Mouse (Mus musculus) forebrain, embryonic 11.5 days (tissue): ENCODE measurements around the gene Slc25a29. TPM values are rescaled to one million over a fixed set of nuclear protein-coding genes. Genes with fewer than 3 reads are reported as not detected.

ENCODE experiments used
- ATAC-seq: fragments of 200-750 bp; cut with Nextera tagmentation; replicated peaks from 2 replicates; pipeline ENCODE4 v1.8.0; 2017; ENCODE audit warnings: moderate TSS enrichment; ENCODE audit not compliant: low FRiP score
- DNase-seq: peaks from one replicate; pipeline ENCODE4 v3.0.0-alpha.2; 2017; ENCODE audit warnings: low spot score
- H3K27ac ChIP-seq: fragments of 300-500 bp; sonication (generic); 2 replicates; pipeline ENCODE4 v1.5.1; 2014; ENCODE audit warnings: low read depth, low read length
- H3K27me3 ChIP-seq: fragments of 300-500 bp; sonication (generic); 2 replicates; pipeline ENCODE4 v1.6.1; 2014; ENCODE audit warnings: mild to moderate bottlenecking, low read length, mixed read lengths; ENCODE audit not compliant: control insufficient read depth, insufficient read depth
- H3K36me3 ChIP-seq: fragments of 300-500 bp; sonication (generic); 2 replicates; pipeline ENCODE4 v1.6.1; 2014; ENCODE audit warnings: mild to moderate bottlenecking, low read length, moderate library complexity, mixed read lengths; ENCODE audit not compliant: control insufficient read depth, insufficient read depth
- H3K4me1 ChIP-seq: fragments of 300-500 bp; sonication (generic); replicated peaks from 2 replicates; pipeline ENCODE4 v1.6.1; 2014; ENCODE audit warnings: low read length, mixed read lengths; ENCODE audit not compliant: control insufficient read depth, insufficient read depth
- H3K4me2 ChIP-seq: fragments of 300-500 bp; sonication (generic); 2 replicates; pipeline ENCODE4 v1.6.1; 2014; ENCODE audit warnings: low read depth, mild to moderate bottlenecking, low read length, moderate library complexity, mixed read lengths; ENCODE audit not compliant: severe bottlenecking
- H3K4me3 ChIP-seq: fragments of 300-500 bp; sonication (generic); 2 replicates; pipeline ENCODE4 v1.5.1; 2014; ENCODE audit warnings: low read depth, low read length
- H3K9ac ChIP-seq: fragments of 300-500 bp; sonication (generic); 2 replicates; pipeline ENCODE4 v1.6.1; 2014; ENCODE audit warnings: low read length
- H3K9me3 ChIP-seq: fragments of 300-500 bp; sonication (generic); 2 replicates; pipeline ENCODE4 v1.6.1; 2016; ENCODE audit warnings: low read length, mixed read lengths; ENCODE audit not compliant: control insufficient read depth
- WGBS: fragments of 180-500 bp; shearing (Covaris S2); extraction: QIAGEN DNeasy Blood & Tissue Kit; methylation state at CpG from one replicate; pipeline ENCODE4 v1.1.7; 2014; 5-methylcytosine and 5-hydroxymethylcytosine counted together
- microRNA counts: library from miRNA; unstranded; fragments of <30 nt; microRNA quantifications from one replicate; lab custom pipeline; 2015
- microRNA-seq: library from miRNA; unstranded; fragments of <30 nt; microRNA quantifications from one replicate; pipeline ENCODE4, GENCODE M21; 2016; ENCODE audit not compliant: insufficient number of aligned reads
- polyA plus RNA-seq: library from polyadenylated mRNA; unstranded; fragments of >200 nt; fragmentation: Nextera tagmentation; extraction: Ambion mirVana; gene quantifications from 2 replicates; pipeline ENCODE4 v1.2.1, GENCODE M21; 2014

Gene Slc25a29
- polyA plus RNA-seq, 1 experiment from 2014 or later = 13.8 TPM

DNA sequence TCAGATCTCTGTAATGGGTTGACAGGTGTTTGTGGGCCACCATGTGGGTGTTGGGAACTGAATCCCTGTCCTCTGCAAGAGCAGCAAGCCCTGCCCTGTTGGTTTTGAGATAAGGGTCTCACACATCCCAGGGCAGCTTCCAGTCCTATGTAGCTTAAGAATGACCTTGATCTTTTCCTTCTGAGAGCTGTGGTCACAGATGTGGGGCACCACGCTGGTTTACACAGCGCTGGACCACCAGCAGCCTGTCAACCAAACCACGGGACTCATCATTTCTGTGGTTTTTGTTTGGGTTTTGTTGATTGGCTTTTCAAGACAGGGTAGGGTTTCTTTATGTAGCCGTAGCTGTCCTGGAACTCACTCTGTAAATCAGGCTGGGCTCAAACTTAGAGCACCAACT lies 50.5 kb downstream of the Slc25a29 start:
- ATAC-seq (no peak), DNase-seq (no peak)
- H3K27me3 ChIP-seq = no peaks in the 10 kb centered on the region
- 89% methylated on average over 4 of the region's 4 CpGs for WGBS
- peaks cover 2% of the 10 kb centered on the region; the same call in 1 of the 2 replicates for H3K9me3 ChIP-seq
- H3K4me3 ChIP-seq = no peak overlapping the region
- H3K4me1 ChIP-seq = no peaks in the 10 kb centered on the region
- H3K36me3 ChIP-seq = no peaks in the 10 kb centered on the region; the same call in 1 of the 2 replicates
- no peak overlapping the region for H3K9ac ChIP-seq
- H3K27ac ChIP-seq = no peak overlapping the region
- H3K4me2 ChIP-seq = no peak overlapping the region

DNA sequence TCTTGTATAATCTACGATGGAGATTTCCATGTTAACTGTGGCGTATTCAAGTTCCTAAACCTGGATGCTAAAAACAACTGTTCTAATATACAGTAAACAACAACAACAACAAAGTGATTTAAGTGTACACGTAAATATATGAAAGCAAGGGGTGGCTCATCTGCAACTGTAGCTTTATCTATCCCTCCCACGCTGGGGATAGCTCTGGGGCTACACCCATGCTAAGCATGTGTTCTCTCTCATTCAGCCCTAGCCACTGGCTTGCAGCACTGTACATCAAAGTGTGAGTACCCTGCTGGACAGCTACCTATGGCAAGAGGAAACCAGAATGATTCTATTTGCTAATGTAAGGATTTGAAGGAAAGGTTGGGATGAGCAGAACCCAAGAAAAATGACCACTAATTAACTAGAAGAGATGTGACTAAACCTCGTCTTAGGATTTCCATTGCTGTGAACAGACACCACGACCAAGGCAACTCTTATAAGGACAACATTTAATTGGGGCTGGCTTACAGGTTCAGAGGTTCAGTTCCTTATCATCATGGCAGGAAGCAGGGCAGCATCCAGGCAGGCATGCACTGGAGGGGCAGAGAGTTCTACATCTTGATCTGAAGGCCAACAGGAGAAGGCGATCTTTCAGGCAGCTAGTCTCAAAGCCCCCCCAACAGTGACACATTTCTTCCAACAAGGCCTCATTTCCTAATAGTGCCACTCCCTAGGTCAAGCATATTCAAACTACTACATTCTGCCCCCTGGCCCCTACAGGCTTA lies 55.4 kb downstream of the Slc25a29 start:
- H3K4me1 ChIP-seq = no peaks in the 10 kb centered on the region
- H3K9me3 ChIP-seq = peaks cover 2% of the 10 kb centered on the region; the same call in 1 of the 2 replicates
- H3K4me3 ChIP-seq = no peak overlapping the region
- 94% methylated on average over 7 of the region's 7 CpGs for WGBS
- no peaks in the 10 kb centered on the region for H3K27me3 ChIP-seq
- H3K4me2 ChIP-seq = no peak overlapping the region
- no peak overlapping the region for H3K27ac ChIP-seq
- H3K36me3 ChIP-seq = no peaks in the 10 kb centered on the region; the same call in 1 of the 2 replicates
- H3K9ac ChIP-seq = no peak overlapping the region
- no peak for DNase-seq
- ATAC-seq = no peak

MicroRNAs encoded within 50 kb of the gene (microRNA counts, 519-probe panel; counts per million panel counts)
- microRNA mmu-miR-345-3p (lab: Ali Mortazavi, UCI) (31.2 counts per million), microRNA mmu-miR-345-5p (lab: Ali Mortazavi, UCI) (4,055 counts per million, percentile 31 among the panel's probes with 10 or more counts)

Small RNAs within 50 kb of the gene (microRNA-seq; reads per million reads assigned to microRNA genes)
- 223 reads per million, percentile 46 among the genes with 10 or more reads in this experiment for gene Mir345

Other genes with a start within 250 kb of the Slc25a29 start
- 1.8 and 2.5 TPM in 2 replicates for gene Degs2, start 133.6 kb downstream of the Slc25a29 start, polyA plus RNA-seq
- 20.8 and 22.1 TPM in 2 replicates for gene Yy1, start 42.9 kb downstream of the Slc25a29 start, polyA plus RNA-seq
- 10.0 and 12.2 TPM in 2 replicates for gene Slc25a47, start 163 bp upstream of the Slc25a29 start, polyA plus RNA-seq
- gene Wdr25, start 57.7 kb upstream of the Slc25a29 start, polyA plus RNA-seq = 5.7 and 7.2 TPM in 2 replicates
- 140 and 142 TPM in 2 replicates for gene Wars, start 58.3 kb upstream of the Slc25a29 start, polyA plus RNA-seq
- 6.6 and 7.3 TPM in 2 replicates for gene Begain, start 232.3 kb upstream of the Slc25a29 start, polyA plus RNA-seq